Mouse (Mus musculus) brain, embryonic 14.5 days (tissue): ENCODE results near the gene Zfp366.

ENCODE experiments used
- CTCF ChIP-seq: fragments of 200-500 bp; IDR thresholded peaks from 2 replicates; pipeline ENCODE4 v1.5.1; 2012; ENCODE audit warnings: inconsistent platforms, mild to moderate bottlenecking, moderate library complexity, borderline replicate concordance; ENCODE audit not compliant: insufficient read depth, insufficient read length; ENCODE audit errors: extremely low read depth
- POLR2A ChIP-seq: fragments of 200-500 bp; IDR thresholded peaks from 2 replicates; pipeline ENCODE4 v1.6.1; 2012; ENCODE audit warnings: mild to moderate bottlenecking, inconsistent platforms, borderline replicate concordance; ENCODE audit not compliant: poor library complexity, insufficient read depth, insufficient read length, severe bottlenecking; ENCODE audit errors: extremely low read depth

- TF ChIP-seq POLR2A: no peak
- TF ChIP-seq CTCF: no peak
Observed at GRCm38 (mm10) chr13:99146355-99146871, 38.2 kb upstream of the Zfp366 start.
